ENCODE assay signal across 18 mouse cellular contexts in genomic region chr10:20838685-20839425, GRCm38 (mm10).
DNase-seq lines count a peak whose midpoint lies in the region; ATAC-seq lines count a peak whose summit lies in the region.
"Had no signal": no experiment of that assay in that cellular context is flagged by ENCODE, and none has a peak within 500 bp of the region (broad histone marks: within the 10 kb centered on the region; RNA-seq: fewer than 3 reads in every experiment).

No protein-coding gene starts in this region.

- no peak overlapping the region for H3K4me3 ChIP-seq in embryonic facial prominence, embryonic 11.5 days (ENCODE audit: low read depth, low read length)
- no peak overlapping the region for H3K4me3 ChIP-seq in embryonic facial prominence, embryonic 10.5 days
- H3K4me3 ChIP-seq: gastrocnemius, adult 2 months; midbrain, embryonic 12.5 days; myocyte had no signal

- no peaks in the 10 kb centered on the region for H3K9me3 ChIP-seq in embryonic facial prominence, embryonic 11.5 days (replicated peaks; ENCODE audit: control insufficient read depth, low read length)
- no peaks in the 10 kb centered on the region for H3K9me3 ChIP-seq in embryonic facial prominence, embryonic 10.5 days
- H3K9me3 ChIP-seq: midbrain, embryonic 12.5 days had no signal

- no peak overlapping the region for H3K9ac ChIP-seq in embryonic facial prominence, embryonic 11.5 days (replicated peaks; ENCODE audit: low read length)
- H3K9ac ChIP-seq: midbrain, embryonic 12.5 days had no signal

- peak; percentile 13 for DNase-seq in embryonic facial prominence, embryonic 11.5 days (ENCODE audit: low spot score)
- DNase-seq in embryonic facial prominence, embryonic 10.5 days (ENCODE audit: low spot score): no peak
- DNase-seq in kidney, adult 8-10 months: peak; percentile 54 to 61
- DNase-seq in kidney, postnatal 36 days: peak; percentile 65 to 70
- no peak for DNase-seq in right cerebral cortex, adult 2 months (ENCODE audit: low spot score in 2 of 2)
- no peak for DNase-seq in embryo, embryonic 11 days
- DNase-seq: adrenal gland, postnatal 14 days; cerebellum, postnatal 14 days; gastrocnemius, adult 2 months; heart, postnatal 36 days; layer of hippocampus, adult 9-11 months; thymus, postnatal 25 days had no signal

- WGBS in embryonic facial prominence, embryonic 11.5 days: 61% methylated on average over 8 of the region's 8 CpGs
- 76% methylated on average over 8 of the region's 8 CpGs for WGBS in embryonic facial prominence, embryonic 10.5 days

- no peak for ATAC-seq in embryonic facial prominence, embryonic 11.5 days (replicated peaks; ENCODE audit: insufficient number of reproducible peaks, low FRiP score, low TSS enrichment, low read depth)
- 0 out of 2 replicates have a peak, but pooled peaks have one; percentile 6 for ATAC-seq in common myeloid progenitor, adult 5-6 weeks (replicated peaks; ENCODE audit: low read depth, poor library complexity, severe bottlenecking)
- no peak for ATAC-seq in erythroid progenitor cell, adult 5-6 weeks (replicated peaks; ENCODE audit: low FRiP score, poor library complexity, severe bottlenecking)
- ATAC-seq: forebrain, embryonic 16.5 days; inflammation-experienced regulatory T-cells, adult 6 months had no signal

- H3K27me3 ChIP-seq in embryonic facial prominence, embryonic 11.5 days (ENCODE audit: control insufficient read depth, insufficient read depth, low read length): no peaks in the 10 kb centered on the region
- no peaks in the 10 kb centered on the region for H3K27me3 ChIP-seq in embryonic facial prominence, embryonic 10.5 days (replicated peaks; ENCODE audit: low read depth, poor library complexity, severe bottlenecking)
- H3K27me3 ChIP-seq: midbrain, embryonic 12.5 days had no signal

- H3K36me3 ChIP-seq in embryonic facial prominence, embryonic 11.5 days (replicated peaks; ENCODE audit: control insufficient read depth, insufficient read depth, low read depth, low read length): no peaks in the 10 kb centered on the region
- H3K36me3 ChIP-seq in embryonic facial prominence, embryonic 10.5 days (replicated peaks): no peaks in the 10 kb centered on the region
- H3K36me3 ChIP-seq: midbrain, embryonic 12.5 days had no signal

- no peak overlapping the region for H3K4me2 ChIP-seq in embryonic facial prominence, embryonic 11.5 days (ENCODE audit: low read depth, low read length)
- H3K4me2 ChIP-seq: midbrain, embryonic 12.5 days had no signal

- H3K27ac ChIP-seq in embryonic facial prominence, embryonic 11.5 days (replicated peaks; ENCODE audit: low read depth, low read length): no peak overlapping the region; the same call in 1 of the 2 replicates
- no peak overlapping the region; the same call in 1 of the 2 replicates for H3K27ac ChIP-seq in embryonic facial prominence, embryonic 10.5 days (replicated peaks)
- H3K27ac ChIP-seq: gastrocnemius, adult 2 months; midbrain, embryonic 12.5 days had no signal

- no peaks in the 10 kb centered on the region for H3K4me1 ChIP-seq in embryonic facial prominence, embryonic 11.5 days (ENCODE audit: control insufficient read depth, insufficient read depth, low read length)
- H3K4me1 ChIP-seq in embryonic facial prominence, embryonic 10.5 days: peaks cover 5% of the 10 kb centered on the region

Comparison
In these comparisons a context has a peak if more than half of its experiments do, and no peak if none do; other contexts are left out.
1. DNase-seq: peak in embryonic facial prominence, embryonic 11.5 days (single experiment), kidney, adult 8-10 months (2 of 2) and kidney, postnatal 36 days (2 of 2); none in embryonic facial prominence, embryonic 10.5 days (single experiment), right cerebral cortex, adult 2 months (0 of 2) and embryo, embryonic 11 days (single experiment).